Mouse (Mus musculus) neural tube, embryonic 15.5 days (tissue): ENCODE data around the gene Prpsap1. TPM values are rescaled to one million over a fixed set of nuclear protein-coding genes. Genes with fewer than 3 reads are reported as not detected.

ENCODE experiments used
- ATAC-seq: fragments of 200-750 bp; cut with Nextera tagmentation; 2 replicates; pipeline ENCODE4 v1.8.0; 2017; ENCODE audit warnings: mild to moderate bottlenecking, moderate TSS enrichment, moderate library complexity; ENCODE audit not compliant: low FRiP score
- H3K27ac ChIP-seq: fragments of 300-500 bp; sonication (generic); replicated peaks from 2 replicates; pipeline ENCODE4 v1.5.1; 2015; ENCODE audit warnings: mild to moderate bottlenecking, inconsistent platforms
- H3K27me3 ChIP-seq: fragments of 300-500 bp; sonication (generic); replicated peaks from 2 replicates; pipeline ENCODE4 v1.6.1; 2015; ENCODE audit warnings: inconsistent platforms
- H3K36me3 ChIP-seq: fragments of 300-500 bp; sonication (generic); 2 replicates; pipeline ENCODE4 v1.6.1; 2015; ENCODE audit warnings: inconsistent platforms
- H3K4me1 ChIP-seq: fragments of 300-500 bp; sonication (generic); 2 replicates; pipeline ENCODE4 v1.6.1; 2015; ENCODE audit warnings: inconsistent platforms
- H3K4me2 ChIP-seq: fragments of 300-500 bp; sonication (generic); 2 replicates; pipeline ENCODE4 v1.6.1; 2015; ENCODE audit warnings: inconsistent platforms, mild to moderate bottlenecking, moderate library complexity
- H3K4me3 ChIP-seq: fragments of 300-500 bp; sonication (generic); replicated peaks from 2 replicates; pipeline ENCODE4 v1.5.1; 2015; ENCODE audit warnings: mild to moderate bottlenecking, inconsistent platforms
- H3K9ac ChIP-seq: fragments of 300-500 bp; sonication (generic); replicated peaks from 2 replicates; pipeline ENCODE4 v1.6.1; 2015; ENCODE audit warnings: mild to moderate bottlenecking, inconsistent platforms
- H3K9me3 ChIP-seq: fragments of 300-500 bp; sonication (generic); replicated peaks from 2 replicates; pipeline ENCODE4 v1.6.1; 2016; ENCODE audit warnings: inconsistent platforms
- WGBS: fragments of 180-500 bp; shearing (Covaris S2); methylation state at CpG from one replicate; pipeline ENCODE4 v1.1.7; 2015; ENCODE audit warnings: mixed read lengths; 5-methylcytosine and 5-hydroxymethylcytosine counted together
- polyA plus RNA-seq: library from polyadenylated mRNA; unstranded; fragments of >200 nt; fragmentation: Nextera tagmentation; extraction: Ambion mirVana; gene quantifications from 2 replicates; pipeline ENCODE4 v1.2.1, GENCODE M21; 2015

Gene Prpsap1
- polyA plus RNA-seq, 1 experiment from 2014 or later: 184 TPM

DNA sequence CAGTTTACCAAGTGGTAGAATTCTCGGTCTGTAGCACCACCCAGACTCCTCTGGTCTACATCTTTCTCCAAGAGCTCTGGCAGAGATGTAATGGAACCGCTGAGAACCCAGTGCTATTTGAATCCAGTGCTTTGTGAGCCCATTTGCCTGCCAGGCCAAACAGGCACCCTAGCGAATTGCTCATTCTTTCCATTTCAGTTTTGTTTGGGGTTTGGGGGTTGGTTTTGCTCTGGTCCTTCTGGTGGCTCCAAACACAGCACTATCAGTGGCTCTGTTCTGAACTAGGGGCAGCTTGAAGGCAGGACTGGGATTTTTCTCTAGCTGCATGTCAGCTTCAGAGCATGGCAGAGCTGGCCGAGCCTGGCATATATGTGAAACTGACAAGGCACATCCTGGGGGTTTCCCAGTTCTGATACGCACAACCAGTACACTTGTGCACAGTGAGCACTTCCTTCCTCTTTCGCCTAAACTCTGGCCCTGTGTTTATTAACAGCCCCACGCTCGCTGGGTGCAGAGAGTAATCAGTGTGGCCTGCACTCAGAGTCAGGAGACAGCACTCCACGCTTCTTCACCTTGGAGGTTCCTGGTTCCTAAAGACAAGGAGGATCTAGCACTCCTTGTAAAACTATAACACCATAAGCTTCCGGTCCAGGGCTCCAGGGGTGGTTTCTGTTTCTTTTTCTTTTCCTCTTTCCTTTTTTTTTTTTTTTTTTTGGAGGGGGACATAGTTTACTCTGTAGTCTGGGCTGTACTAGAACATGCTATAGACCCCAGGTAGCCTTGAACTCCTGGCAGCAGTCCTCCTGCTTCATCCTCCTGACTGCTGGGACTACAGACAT lies 70.0 kb downstream of the Prpsap1 start:
- Histone ChIP-seq H3K27ac (no peak overlapping the region), H3K4me3 (no peak overlapping the region), H3K9ac (no peak overlapping the region), H3K9me3 (no peaks in the 10 kb centered on the region), H3K4me2 (no peak overlapping the region), H3K4me1 (no peaks in the 10 kb centered on the region), H3K27me3 (no peaks in the 10 kb centered on the region), H3K36me3 (no peaks in the 10 kb centered on the region)
- WGBS: 88% methylated on average over 10 of the region's 10 CpGs
- no peak for ATAC-seq

DNA sequence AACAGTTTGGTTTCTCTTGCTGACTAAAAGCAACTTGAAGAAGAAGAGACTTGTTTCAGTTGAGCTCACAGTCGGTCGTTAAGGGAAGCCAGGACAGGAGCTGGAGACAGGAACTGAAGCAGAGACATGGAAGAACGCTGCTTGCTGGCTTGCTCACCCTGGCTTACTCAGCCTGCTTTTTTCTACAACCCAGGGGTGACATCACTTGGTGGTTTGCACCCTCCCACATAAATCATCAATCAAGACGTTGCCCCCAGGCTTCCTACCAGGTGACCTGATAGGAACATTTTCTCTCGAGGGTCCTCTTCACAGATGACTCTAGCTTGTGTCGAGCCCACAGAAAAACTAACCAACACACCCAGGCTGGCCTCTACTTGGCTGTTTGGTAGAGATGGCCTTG lies 70.8 kb downstream of the Prpsap1 start:
- H3K4me3 ChIP-seq: no peak overlapping the region
- ATAC-seq: no peak
- H3K27ac ChIP-seq: no peak overlapping the region
- no peaks in the 10 kb centered on the region for H3K9me3 ChIP-seq
- H3K4me2 ChIP-seq: no peak overlapping the region
- WGBS: 79% methylated on average over 6 of the region's 6 CpGs
- H3K4me1 ChIP-seq: no peaks in the 10 kb centered on the region
- H3K9ac ChIP-seq: no peak overlapping the region
- H3K27me3 ChIP-seq: no peaks in the 10 kb centered on the region
- no peaks in the 10 kb centered on the region for H3K36me3 ChIP-seq

DNA sequence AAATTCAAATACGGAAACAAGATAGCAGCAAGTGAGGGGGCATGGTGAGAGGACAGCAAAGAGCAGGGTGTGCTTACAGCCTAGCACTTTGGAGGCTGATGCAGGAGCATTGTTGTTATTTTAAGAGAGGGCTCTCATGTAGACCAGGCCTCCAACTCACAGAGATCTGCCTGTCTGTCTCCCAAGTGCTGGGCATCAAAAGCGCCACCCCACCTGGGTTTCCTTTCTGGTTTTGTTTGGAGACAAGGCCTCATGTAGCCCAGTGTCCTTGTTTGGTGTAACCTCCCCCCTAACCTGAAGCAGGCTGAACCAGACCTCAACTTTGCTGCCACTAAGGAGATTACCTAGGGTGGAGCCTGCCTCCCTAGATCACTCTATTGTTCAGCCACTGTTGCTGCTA lies 71.4 kb downstream of the Prpsap1 start:
- Histone ChIP-seq H3K9me3 (no peaks in the 10 kb centered on the region), H3K4me2 (no peak overlapping the region), H3K9ac (no peak overlapping the region), H3K27ac (no peak overlapping the region), H3K4me1 (no peaks in the 10 kb centered on the region), H3K27me3 (no peaks in the 10 kb centered on the region), H3K4me3 (no peak overlapping the region), H3K36me3 (no peaks in the 10 kb centered on the region)
- ATAC-seq: no peak
- 90% methylated on average over 2 of the region's 2 CpGs for WGBS

DNA sequence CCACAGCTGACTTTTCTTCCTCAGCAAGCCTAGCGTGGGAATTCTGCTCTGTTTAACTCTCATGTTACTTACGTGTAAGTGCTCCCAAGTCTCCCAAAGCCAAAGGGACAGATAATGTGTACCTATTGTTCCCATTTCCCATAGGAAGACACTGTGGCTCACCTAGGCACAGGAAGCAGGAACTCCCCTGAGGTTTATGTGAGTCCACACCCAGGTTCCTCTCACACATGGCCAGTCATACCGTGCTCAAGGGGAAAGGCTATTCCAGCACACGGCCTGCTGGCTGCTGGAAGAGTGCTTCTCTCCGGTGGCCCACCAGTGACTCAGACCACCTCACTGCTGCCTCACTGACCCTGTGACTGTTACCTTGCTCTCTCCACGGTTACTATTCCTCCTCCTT lies 72.9 kb downstream of the Prpsap1 start:
- WGBS: 81% methylated on average over 6 of the region's 6 CpGs
- H3K4me2 ChIP-seq: no peak overlapping the region
- ATAC-seq: no peak
- no peak overlapping the region for H3K27ac ChIP-seq
- no peak overlapping the region for H3K4me3 ChIP-seq
- no peaks in the 10 kb centered on the region for H3K4me1 ChIP-seq
- H3K9ac ChIP-seq: no peak overlapping the region
- no peaks in the 10 kb centered on the region for H3K27me3 ChIP-seq
- H3K36me3 ChIP-seq: no peaks in the 10 kb centered on the region
- no peaks in the 10 kb centered on the region for H3K9me3 ChIP-seq

Other genes with a start within 250 kb of the Prpsap1 start
- gene Srp68, start 220.0 kb downstream of the Prpsap1 start, polyA plus RNA-seq: 64.2 and 77.9 TPM in 2 replicates
- gene Galr2, start 213.3 kb downstream of the Prpsap1 start, polyA plus RNA-seq: 0.47 and 0.52 TPM in 2 replicates
- gene Exoc7, start 187.0 kb downstream of the Prpsap1 start, polyA plus RNA-seq: 113 and 114 TPM in 2 replicates
- gene Foxj1, start 158.8 kb downstream of the Prpsap1 start, polyA plus RNA-seq: 11.3 and 12.1 TPM in 2 replicates
- gene Rnf157, start 81.2 kb downstream of the Prpsap1 start, polyA plus RNA-seq: 69.9 and 85.4 TPM in 2 replicates
- 33.9 and 39.2 TPM in 2 replicates for gene Ubald2, start 60.1 kb downstream of the Prpsap1 start, polyA plus RNA-seq
- gene Qrich2, start 28.0 kb downstream of the Prpsap1 start, polyA plus RNA-seq: 0.15 TPM in 1 of 2 replicates, not detected in the other
- 2.8 and 4.5 TPM in 2 replicates for gene Sphk1, start 36.7 kb upstream of the Prpsap1 start, polyA plus RNA-seq
- 19.2 and 32.4 TPM in 2 replicates for gene Ube2o, start 87.2 kb upstream of the Prpsap1 start, polyA plus RNA-seq
- gene Aanat, start 92.2 kb upstream of the Prpsap1 start, polyA plus RNA-seq: 0.34 and 0.49 TPM in 2 replicates
- gene Rhbdf2, start 132.8 kb upstream of the Prpsap1 start, polyA plus RNA-seq: 1.4 and 4.0 TPM in 2 replicates
- gene Prcd, start 159.3 kb upstream of the Prpsap1 start, polyA plus RNA-seq: 3.1 and 3.4 TPM in 2 replicates
- gene Cygb, start 160.1 kb upstream of the Prpsap1 start, polyA plus RNA-seq: 28.7 and 31.1 TPM in 2 replicates